Mouse (Mus musculus): ENCODE measurements around the gene Psma7. TPM values are rescaled to one million over a fixed set of nuclear protein-coding genes. Genes with fewer than 3 reads are reported as not detected.

Gene Psma7
- total RNA-seq, 2 experiments from 2014 or later: 533 to 608 TPM

- no peak for ATAC-seq (ENCODE audit: poor library complexity, severe bottlenecking)
Measured at GRCm38 (mm10) chr2:180006352-180007017, 35.7 kb downstream of the Psma7 start.

- no peak for ATAC-seq (ENCODE audit: poor library complexity, severe bottlenecking)
Measured at GRCm38 (mm10) chr2:180005656-180006351, 36.4 kb downstream of the Psma7 start.

GRCm38 (mm10) chr2:180001635-180002034 is 40.6 kb downstream of the Psma7 start:
- ATAC-seq (ENCODE audit: poor library complexity, severe bottlenecking): no peak

- ATAC-seq (ENCODE audit: poor library complexity, severe bottlenecking): no peak
Measured at GRCm38 (mm10) chr2:179998431-179998830, 43.8 kb downstream of the Psma7 start.

- no peak for ATAC-seq (ENCODE audit: poor library complexity, severe bottlenecking)
Measured at GRCm38 (mm10) chr2:179993071-179993470, 49.2 kb downstream of the Psma7 start.

- no peak for ATAC-seq (ENCODE audit: poor library complexity, severe bottlenecking)
Measured at GRCm38 (mm10) chr2:179989098-179989497, 53.1 kb downstream of the Psma7 start.

GRCm38 (mm10) chr2:179986437-179987022 is 55.7 kb downstream of the Psma7 start:
- ATAC-seq (ENCODE audit: poor library complexity, severe bottlenecking): peak; percentile 40

Other genes starting within 250 kb of the Psma7 start
- 28.4 and 31.8 TPM in 2 replicates for gene Taf4, start 65.8 kb downstream of the Psma7 start, total RNA-seq (2015)
- 27.6 and 43.5 TPM in 2 replicates for gene Taf4, start 65.8 kb downstream of the Psma7 start, total RNA-seq (2017)
- gene Lsm14b, start 17.4 kb downstream of the Psma7 start, total RNA-seq (2015): 10.6 and 10.9 TPM in 2 replicates
- gene Lsm14b, start 17.4 kb downstream of the Psma7 start, total RNA-seq (2017): 28.8 and 31.0 TPM in 2 replicates
- 3.2 and 5.5 TPM in 2 replicates for gene Ss18l1, start 76 bp upstream of the Psma7 start, total RNA-seq (2015)
- 4.2 and 4.6 TPM in 2 replicates for gene Ss18l1, start 76 bp upstream of the Psma7 start, total RNA-seq (2017)
- 3.3 and 4.9 TPM in 2 replicates for gene Mtg2, start 28.2 kb upstream of the Psma7 start, total RNA-seq (2015)
- gene Mtg2, start 28.2 kb upstream of the Psma7 start, total RNA-seq (2017): 4.5 and 6.6 TPM in 2 replicates
- 0.04 TPM in 1 of 2 replicates, not detected in the other for gene Hrh3, start 62.1 kb upstream of the Psma7 start, total RNA-seq (2015)
- not detected in 2 replicates for gene Hrh3, start 62.1 kb upstream of the Psma7 start, total RNA-seq (2017)
- gene Osbpl2, start 76.9 kb upstream of the Psma7 start, total RNA-seq (2015): 22.0 and 23.2 TPM in 2 replicates
- gene Osbpl2, start 76.9 kb upstream of the Psma7 start, total RNA-seq (2017): 39.8 and 62.2 TPM in 2 replicates
- 55.7 and 58.0 TPM in 2 replicates for gene Adrm1, start 129.1 kb upstream of the Psma7 start, total RNA-seq (2015)
- gene Adrm1, start 129.1 kb upstream of the Psma7 start, total RNA-seq (2017): 32.0 and 39.1 TPM in 2 replicates
- gene Lama5, start 183.4 kb upstream of the Psma7 start, total RNA-seq (2015): 0.48 and 0.83 TPM in 2 replicates
- 0.18 and 4.0 TPM in 2 replicates for gene Lama5, start 183.4 kb upstream of the Psma7 start, total RNA-seq (2017)
- 1,036 and 1,070 TPM in 2 replicates for gene Rps21, start 214.9 kb upstream of the Psma7 start, total RNA-seq (2015)
- 1,935 and 2,289 TPM in 2 replicates for gene Rps21, start 214.9 kb upstream of the Psma7 start, total RNA-seq (2017)
- 16.0 and 16.4 TPM in 2 replicates for gene Cables2, start 231.1 kb upstream of the Psma7 start, total RNA-seq (2015)
- 12.1 and 12.8 TPM in 2 replicates for gene Cables2, start 231.1 kb upstream of the Psma7 start, total RNA-seq (2017)
- not detected in 2 replicates for gene Rbbp8nl, start 247.4 kb upstream of the Psma7 start, total RNA-seq (2015)
- gene Rbbp8nl, start 247.4 kb upstream of the Psma7 start, total RNA-seq (2017): not detected in 2 replicates